Mouse (Mus musculus): ENCODE data around the gene Med9. TPM values are rescaled to one million over a fixed set of nuclear protein-coding genes. Genes with fewer than 3 reads are reported as not detected.
A peak's percentile ranks its signal among the peaks of the same experiment; 100 is the strongest.

The Med9 gene
- total and polyA plus RNA-seq, 3 experiments = 35.5 to 43.3 (median 41.6) TPM

- dilution Hi-C loops (cut with MboI; ENCODE audit: extremely low pct_ligation_motif_present, extremely low pct_unique_long_range_greater_than_20kb, low sequenced_read_pairs) (no loop called here), in situ Hi-C loops (cut with MboI; ENCODE audit: low pct_ligation_motif_present, low pct_unique_long_range_greater_than_20kb, low sequenced_read_pairs) (loop anchor here (5.0 kb wide), 1 partner anchor 107 kb away; no protein-coding TSS in a partner anchor)
- Histone ChIP-seq H3K79me2 (replicated peaks; ENCODE audit: control insufficient read depth, extremely low read depth, insufficient read depth, poor library complexity, severe bottlenecking) (no peaks in the 10 kb centered on the region), H3K27ac (ENCODE audit: insufficient read depth, low read depth) (peak within 1 kb of the TSS; percentile 12; the same call in 1 of the 2 replicates), H3K4me3 (replicated peaks in 1 of 3; ENCODE audit: low read depth in 2 of 3, low read length in 2 of 3, poor library complexity in 1 of 3) (peak within 1 kb of the TSS; percentile 41 to 61 (median 56)), H3K9me3 (replicated peaks; ENCODE audit: low read length) (no peaks in the 10 kb centered on the region), H3K4me2 (ENCODE audit: insufficient read depth, low read depth, poor library complexity, severe bottlenecking) (peak within 1 kb of the TSS; percentile 75), H3K36me3 (replicated peaks in 1 of 2; ENCODE audit: control insufficient read depth in 1 of 2, insufficient read depth in 1 of 2, low read length in 1 of 2) (peaks cover 19 to 41% of the 10 kb centered on the region in 2 experiments), H3K9ac (ENCODE audit: insufficient read depth, low read depth) (peak within 1 kb of the TSS; percentile 78), H3K27me3 (replicated peaks) (no peaks in the 10 kb centered on the region), H3K4me1 (ENCODE audit: control insufficient read depth in 1 of 2, insufficient read depth in 2 of 2) (peaks cover 14 to 40% of the 10 kb centered on the region in 2 experiments)
- peak; percentile 76 for DNase-seq (ENCODE audit: extremely low read depth)
- TF ChIP-seq MEF2A (IDR thresholded peaks at IDR 0.05; ENCODE audit: borderline replicate concordance, low read depth, low read length) = no peak
- peak; percentile 83 for TF ChIP-seq ZMIZ1 (IDR thresholded peaks at IDR 0.05; ENCODE audit: low read depth, low read length)
- no peak for TF ChIP-seq POLR2AphosphoS2 (IDR thresholded peaks at IDR 0.05; ENCODE audit: low read depth, low read length)
- no peak for TF ChIP-seq KAT2A (IDR thresholded peaks at IDR 0.05; ENCODE audit: insufficient replicate concordance, low read length)
- no peak for TF ChIP-seq USF2 (conservative IDR thresholded peaks at IDR 0.05; ENCODE audit: low read depth, low read length)
- no peak for TF ChIP-seq ZNF384 (IDR thresholded peaks at IDR 0.05; ENCODE audit: low read depth, low read length)
- TF ChIP-seq POLR2A (IDR thresholded peaks at IDR 0.05; ENCODE audit: low read depth, low read length) = peak; percentile 88
- peak; percentile 16 for TF ChIP-seq ELF1 (IDR thresholded peaks at IDR 0.05; ENCODE audit: low read depth, low read length)
- TF ChIP-seq NRF1 (IDR thresholded peaks at IDR 0.05; ENCODE audit: low read depth, low read length) = peak; percentile 3
- no peak for TF ChIP-seq HCFC1 (IDR thresholded peaks at IDR 0.05; ENCODE audit: low read depth, low read length)
- TF ChIP-seq UBTF (IDR thresholded peaks at IDR 0.05; ENCODE audit: low read depth, low read length) = no peak
- peak; percentile 44; the same call in 1 of the 2 replicates for TF ChIP-seq TCF12 (IDR thresholded peaks at IDR 0.05; ENCODE audit: low read depth, low read length)
- no peak for TF ChIP-seq JUN (IDR thresholded peaks at IDR 0.05; ENCODE audit: insufficient read depth, low read depth, low read length)
- TF ChIP-seq ETS1 (conservative IDR thresholded peaks at IDR 0.05; ENCODE audit: low read depth, low read length) = peak; percentile 10; the same call in 1 of the 2 replicates
- TF ChIP-seq MAX (IDR thresholded peaks at IDR 0.05; ENCODE audit: low read length) = peak; percentile 56; the same call in 1 of the 2 replicates
- no peak for TF ChIP-seq JUND (conservative IDR thresholded peaks at IDR 0.05; ENCODE audit: low read depth, low read length)
- TF ChIP-seq RCOR1 (conservative IDR thresholded peaks at IDR 0.05; ENCODE audit: low read depth, low read length) = no peak
- peak; percentile 94 for TF ChIP-seq TBP (conservative IDR thresholded peaks at IDR 0.05; ENCODE audit: low read depth, low read length)
- no peak for TF ChIP-seq MYC (IDR thresholded peaks at IDR 0.05; ENCODE audit: low read depth, low read length)
Measured at GRCm38 (mm10) chr11:59964818-59965217, 16.8 kb downstream of the Med9 start, which contains the start of gene Rasd1. Rasd1 (minus strand) TSS chr11:59964944.

Data from CH12.LX (cell line).